Mouse (Mus musculus) left cerebral cortex, postnatal 4 days (tissue): ENCODE results near the gene Rasl11a. TPM values are rescaled to one million over a fixed set of nuclear protein-coding genes. Genes with fewer than 3 reads are reported as not detected.

Source experiments
- DNase-seq: peaks from one replicate; pipeline ENCODE4 v3.0.0-alpha.2; 2022
- intact Hi-C: fragments of 180-260 bp; cut with DNase I; formaldehyde crosslinking; loops from one replicate; pipeline ENCODE4 v1.15.1; 2025
- total RNA-seq, 2 experiments: library from RNA; stranded (reverse); gene quantifications; 2 replicates each; pipeline ENCODE4 v1.2.3; 2021

Gene Rasl11a
- 10 to 100 TPM; 10.0 to 10.6 TPM for total RNA-seq

- peak; percentile 73 for DNase-seq
- intact Hi-C loops, result loop anchor here (5.0 kb wide), 1 partner anchor 47 kb away; no protein-coding TSS in a partner anchor
Measured at GRCm38 (mm10) chr5:146844945-146845365, at the start of gene Rasl11a. TSS of gene Rasl11a (plus strand) at chr5:146845071.

GRCm38 (mm10) chr5:146795728-146796127 is 49.1 kb upstream of the Rasl11a start:
- intact Hi-C loops, result loop anchor here (5.0 kb wide), 1 partner anchor 37 kb away; the partner anchor contains the start of gene Rpl21
- no peak for DNase-seq

GRCm38 (mm10) chr5:146798031-146798430 is 46.8 kb upstream of the Rasl11a start:
- DNase-seq, result no peak
- intact Hi-C loops, result loop anchor here (5.0 kb wide), 1 partner anchor 34 kb away; the partner anchor contains the start of gene Rpl21

GRCm38 (mm10) chr5:146806004-146806430 is 38.9 kb upstream of the Rasl11a start:
- intact Hi-C loops, result no loop called here
- DNase-seq, result no peak

GRCm38 (mm10) chr5:146809951-146810350 is 34.9 kb upstream of the Rasl11a start:
- intact Hi-C loops, result no loop called here
- no peak for DNase-seq

- intact Hi-C loops, result no loop called here
- no peak for DNase-seq
Measured at GRCm38 (mm10) chr5:146812866-146813265, 32.0 kb upstream of the Rasl11a start.

- intact Hi-C loops, result no loop called here
Measured at GRCm38 (mm10) chr5:146813421-146813820, 31.4 kb upstream of the Rasl11a start.

GRCm38 (mm10) chr5:146815394-146815793 is 29.5 kb upstream of the Rasl11a start:
- intact Hi-C loops, result no loop called here
- no peak for DNase-seq

More at GRCm38 (mm10) chr5:146813421-146813820, 31.4 kb upstream of the Rasl11a start:
- no peak for DNase-seq

GRCm38 (mm10) chr5:146817583-146817982 is 27.3 kb upstream of the Rasl11a start:
- intact Hi-C loops, result no loop called here

GRCm38 (mm10) chr5:146818906-146819623 is 25.8 kb upstream of the Rasl11a start:
- peak; percentile 32 for DNase-seq
- intact Hi-C loops, result no loop called here

More at GRCm38 (mm10) chr5:146817583-146817982, 27.3 kb upstream of the Rasl11a start:
- DNase-seq, result no peak

- no peak for DNase-seq
- intact Hi-C loops, result no loop called here
Measured at GRCm38 (mm10) chr5:146823005-146823404, 21.9 kb upstream of the Rasl11a start.

- no peak for DNase-seq
- intact Hi-C loops, result no loop called here
Measured at GRCm38 (mm10) chr5:146829528-146829927, 15.3 kb upstream of the Rasl11a start.

GRCm38 (mm10) chr5:146832435-146832768 is 12.5 kb upstream of the Rasl11a start:
- DNase-seq, result no peak
- intact Hi-C loops, result loop anchor here (5.0 kb wide), 1 partner anchor 35 kb away; the partner anchor contains the start of gene Usp12

- intact Hi-C loops, result loop anchor here (5.0 kb wide), 1 partner anchor 36 kb away; the partner anchor contains the start of gene Usp12
- DNase-seq, result peak; percentile 94
Measured at GRCm38 (mm10) chr5:146832769-146833448, 12.0 kb upstream of the Rasl11a start, which contains the start of gene Rpl21. TSS of gene Rpl21 (plus strand) at chr5:146832890.

GRCm38 (mm10) chr5:146833673-146834201 is 11.1 kb upstream of the Rasl11a start:
- intact Hi-C loops, result loop anchor here (5.0 kb wide), 1 partner anchor 36 kb away; the partner anchor contains the start of gene Usp12
- DNase-seq, result no peak

GRCm38 (mm10) chr5:146834959-146835358 is 9.9 kb upstream of the Rasl11a start:
- intact Hi-C loops, result loop anchor here (5.0 kb wide), 1 partner anchor 38 kb away; the partner anchor contains the start of gene Usp12
- DNase-seq, result no peak

GRCm38 (mm10) chr5:146837967-146838720 is 6.7 kb upstream of the Rasl11a start:
- DNase-seq, result no peak
- intact Hi-C loops, result no loop called here

GRCm38 (mm10) chr5:146838836-146839648 is 5.8 kb upstream of the Rasl11a start:
- no peak for DNase-seq
- intact Hi-C loops, result no loop called here

GRCm38 (mm10) chr5:146839760-146840159 is 5.1 kb upstream of the Rasl11a start:
- no peak for DNase-seq
- intact Hi-C loops, result no loop called here

GRCm38 (mm10) chr5:146840422-146840821 is 4.4 kb upstream of the Rasl11a start:
- intact Hi-C loops, result no loop called here
- DNase-seq, result no peak
